Mouse (Mus musculus) liver, embryonic 13.5 days (tissue): Measurements from ENCODE around the gene C2. TPM values are rescaled to one million over a fixed set of nuclear protein-coding genes. Genes with fewer than 3 reads are reported as not detected.

Experiments used
- ATAC-seq: fragments of 200-750 bp; cut with Nextera tagmentation; 2 replicates; pipeline ENCODE4 v1.8.0; 2017; ENCODE audit warnings: low read depth, mild to moderate bottlenecking, moderate number of reproducible peaks, moderate library complexity
- DNase-seq: peaks from one replicate; pipeline ENCODE4 v3.0.0; 2022
- H3K27ac ChIP-seq: fragments of 300-500 bp; sonication (generic); 2 replicates; pipeline ENCODE4 v1.5.1; 2015; ENCODE audit warnings: moderate library complexity, mild to moderate bottlenecking, inconsistent platforms
- H3K27me3 ChIP-seq: fragments of 300-500 bp; sonication (generic); 2 replicates; pipeline ENCODE4 v1.6.1; 2015; ENCODE audit warnings: mild to moderate bottlenecking, inconsistent platforms
- H3K36me3 ChIP-seq: fragments of 300-500 bp; sonication (generic); 2 replicates; pipeline ENCODE4 v1.6.1; 2015; ENCODE audit warnings: mild to moderate bottlenecking, inconsistent platforms
- H3K4me1 ChIP-seq: fragments of 300-500 bp; sonication (generic); replicated peaks from 2 replicates; pipeline ENCODE4 v1.6.1; 2015; ENCODE audit warnings: inconsistent platforms
- H3K4me2 ChIP-seq: fragments of 300-500 bp; sonication (generic); 2 replicates; pipeline ENCODE4 v1.6.1; 2015; ENCODE audit warnings: inconsistent platforms, mild to moderate bottlenecking, moderate library complexity
- H3K4me3 ChIP-seq: fragments of 300-500 bp; sonication (generic); replicated peaks from 2 replicates; pipeline ENCODE4 v1.5.1; 2015; ENCODE audit warnings: mild to moderate bottlenecking, inconsistent platforms
- H3K9ac ChIP-seq: fragments of 300-500 bp; sonication (generic); 2 replicates; pipeline ENCODE4 v1.6.1; 2015; ENCODE audit warnings: mild to moderate bottlenecking, inconsistent platforms
- H3K9me3 ChIP-seq: fragments of 300-500 bp; sonication (generic); replicated peaks from 2 replicates; pipeline ENCODE4 v1.6.1; 2016; ENCODE audit warnings: inconsistent platforms
- WGBS: fragments of 180-500 bp; shearing (Covaris S2); methylation state at CpG from one replicate; pipeline ENCODE4 v1.1.7; 2015; ENCODE audit not compliant: insufficient replicate concordance; 5-methylcytosine and 5-hydroxymethylcytosine counted together
- polyA plus RNA-seq: library from polyadenylated mRNA; unstranded; fragments of >200 nt; fragmentation: Nextera tagmentation; extraction: Ambion mirVana; gene quantifications from 2 replicates; pipeline ENCODE4 v1.2.1, GENCODE M21; 2015

The C2 gene
- 11.1 and 11.7 TPM in 2 replicates for polyA plus RNA-seq

DNA sequence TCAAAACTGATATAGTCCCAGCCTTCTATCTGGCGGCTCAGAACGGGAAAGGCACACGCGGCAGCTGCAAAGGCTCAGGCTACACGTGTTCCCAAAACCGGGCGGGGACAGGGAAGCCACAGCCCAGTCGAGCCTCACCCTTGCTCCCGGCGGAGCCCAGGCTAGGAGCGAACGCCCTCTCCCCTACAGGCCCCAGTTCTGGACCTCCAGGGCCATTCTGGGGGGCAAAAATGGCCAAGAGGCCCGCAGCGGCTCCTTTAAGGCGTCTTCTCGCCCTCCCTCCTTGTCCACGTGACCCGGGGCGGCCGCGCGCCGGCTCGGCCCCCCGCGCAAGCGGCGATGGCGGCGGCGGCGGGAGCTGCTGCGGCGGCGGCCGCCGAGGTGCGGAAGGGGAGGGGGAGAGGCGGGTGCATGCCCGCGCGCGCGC, at the start of gene C2, which contains the start of gene Ehmt2:
Gene C2 (minus strand): TSS at position 106 of the 427 bp plus-strand sequence.
Gene Ehmt2 (plus strand): TSS at position 310 of the 427 bp plus-strand sequence.
- under 1% methylated on average over 20 of the region's 44 CpGs for WGBS
- Histone ChIP-seq H3K9me3 (no peaks in the 10 kb centered on the region), H3K27me3 (no peaks in the 10 kb centered on the region), H3K4me3 (peak within 1 kb of the TSS; percentile 81), H3K9ac (peak within 1 kb of the TSS; percentile 93), H3K27ac (peak within 1 kb of the TSS; percentile 94), H3K36me3 (peaks cover 28% of the 10 kb centered on the region), H3K4me2 (peak within 1 kb of the TSS; percentile 98), H3K4me1 (peaks cover 82% of the 10 kb centered on the region)
- peak; percentile 67 for DNase-seq
- ATAC-seq: peak; percentile 53

DNA sequence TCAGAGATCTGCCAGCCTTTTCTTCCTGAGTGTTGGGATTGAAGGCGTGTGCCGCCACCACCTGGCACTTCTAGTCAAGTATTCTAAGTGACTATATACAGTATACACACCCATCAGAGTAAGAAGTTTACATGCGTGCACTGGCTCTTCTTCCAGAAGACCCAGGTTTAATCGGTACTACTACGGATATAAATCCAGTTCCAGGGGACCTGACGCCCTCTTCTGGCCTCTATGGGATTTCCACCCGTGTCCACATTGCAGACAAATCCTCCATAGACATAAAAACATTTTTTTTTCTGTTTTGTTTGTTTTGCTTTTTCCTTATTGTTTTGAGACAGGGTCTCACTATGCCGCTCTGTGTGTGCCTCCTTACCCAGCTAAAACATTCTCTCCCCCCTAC, 49.5 kb upstream of the C2 start:
- ATAC-seq (no peak), DNase-seq (no peak)
- H3K27ac ChIP-seq: no peak overlapping the region
- no peak overlapping the region for H3K4me2 ChIP-seq
- peaks cover 23% of the 10 kb centered on the region for H3K36me3 ChIP-seq
- no peak overlapping the region for H3K4me3 ChIP-seq
- WGBS: 27% methylated on average over 8 of the region's 8 CpGs
- peaks cover 38% of the 10 kb centered on the region for H3K4me1 ChIP-seq
- no peak overlapping the region for H3K9ac ChIP-seq
- H3K9me3 ChIP-seq: no peaks in the 10 kb centered on the region
- H3K27me3 ChIP-seq: no peaks in the 10 kb centered on the region

DNA sequence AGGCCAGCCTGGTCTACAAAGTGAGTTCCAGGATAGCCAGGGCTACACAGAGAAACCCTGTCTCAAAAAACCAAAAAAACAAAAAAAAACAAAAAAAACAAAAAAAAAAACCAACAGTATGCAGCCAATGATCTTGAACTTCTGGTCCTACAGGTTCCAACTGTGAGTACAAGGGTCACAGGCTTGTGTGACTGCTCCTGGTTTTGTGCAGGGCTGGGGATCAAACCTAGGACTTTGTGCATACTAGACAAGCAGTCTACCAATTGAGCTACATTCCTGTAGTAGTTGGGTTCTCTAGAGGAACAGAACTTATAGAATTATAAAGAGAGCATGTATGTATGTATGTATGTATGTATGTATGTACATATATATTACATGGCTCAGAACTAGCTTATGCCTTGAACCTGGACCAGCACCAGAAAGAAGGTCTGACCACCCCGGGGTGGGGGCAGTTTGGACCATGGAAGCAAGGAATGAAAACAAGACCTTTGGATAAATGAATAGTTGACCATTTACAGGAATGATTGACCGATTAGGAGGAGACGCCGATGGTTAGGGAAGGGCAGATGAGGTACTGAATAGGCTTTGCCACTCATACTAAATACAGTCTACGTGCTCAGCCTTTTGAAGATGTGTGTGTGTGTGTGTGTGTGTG, 48.5 kb upstream of the C2 start:
- H3K4me1 ChIP-seq: peaks cover 41% of the 10 kb centered on the region
- no peak overlapping the region for H3K9ac ChIP-seq
- ATAC-seq: no peak
- H3K36me3 ChIP-seq: peaks cover 23% of the 10 kb centered on the region
- no peaks in the 10 kb centered on the region for H3K27me3 ChIP-seq
- H3K9me3 ChIP-seq: no peaks in the 10 kb centered on the region
- no peak overlapping the region for H3K4me2 ChIP-seq
- DNase-seq: no peak
- 75% methylated on average over 5 of the region's 5 CpGs for WGBS
- H3K27ac ChIP-seq: no peak overlapping the region
- no peak overlapping the region for H3K4me3 ChIP-seq

DNA sequence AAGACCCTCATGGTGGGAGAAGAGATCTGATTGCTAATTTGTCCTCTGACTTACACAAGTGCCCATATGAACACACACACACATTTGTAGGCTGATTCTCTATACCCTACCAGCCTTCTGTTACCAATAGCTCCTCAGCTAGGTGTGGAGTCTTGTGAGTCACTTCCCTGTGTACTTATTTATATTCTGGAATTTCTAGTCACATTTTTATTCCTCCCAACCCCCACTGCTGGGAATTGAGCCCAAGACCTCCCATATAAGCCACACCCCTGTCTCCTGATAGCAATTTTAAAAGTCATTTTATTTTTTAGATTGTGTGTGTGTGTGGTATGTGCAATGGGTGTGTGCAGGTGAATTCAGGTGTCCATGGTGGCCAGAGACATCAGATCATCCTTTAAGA, 46.3 kb upstream of the C2 start:
- DNase-seq (no peak), ATAC-seq (no peak)
- Histone ChIP-seq H3K9me3 (no peaks in the 10 kb centered on the region), H3K27me3 (no peaks in the 10 kb centered on the region), H3K4me1 (peaks cover 32% of the 10 kb centered on the region), H3K4me3 (no peak overlapping the region), H3K27ac (no peak overlapping the region), H3K9ac (no peak overlapping the region), H3K36me3 (peaks cover 1% of the 10 kb centered on the region), H3K4me2 (no peak overlapping the region)

DNA sequence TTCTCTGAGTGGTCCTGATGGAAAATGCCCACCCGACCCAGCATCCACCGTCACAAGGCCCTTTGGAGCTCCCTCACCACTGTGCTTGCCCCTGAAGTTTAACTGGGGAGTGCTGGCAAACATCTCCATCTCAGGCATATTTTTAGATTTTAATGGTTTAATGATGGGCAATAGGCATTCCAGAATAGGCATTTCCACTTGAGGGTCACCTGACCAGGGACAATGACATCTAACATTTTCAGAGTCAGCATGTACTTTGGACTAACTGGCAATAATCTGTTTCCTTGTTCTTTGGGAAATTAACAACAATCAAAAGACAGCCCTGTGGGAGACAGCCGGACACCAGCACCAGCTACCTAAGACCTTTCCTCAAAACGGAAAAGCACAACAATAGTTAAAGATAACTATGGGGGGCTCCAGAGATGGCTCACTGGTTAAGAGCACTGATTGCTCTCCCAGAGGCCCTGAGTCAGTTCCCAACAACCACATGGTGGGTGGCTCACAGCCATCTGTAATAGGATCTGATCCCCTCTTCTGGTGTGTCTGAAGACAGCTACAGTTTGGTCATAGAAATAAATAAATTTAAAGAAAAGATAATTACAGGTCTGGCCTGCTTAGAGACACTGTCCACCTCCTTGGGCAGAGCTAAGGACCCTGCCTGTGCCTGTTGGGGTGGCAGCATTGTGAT, 45.2 kb upstream of the C2 start:
- Histone ChIP-seq H3K9me3 (no peaks in the 10 kb centered on the region), H3K4me1 (peaks cover 29% of the 10 kb centered on the region), H3K4me3 (no peak overlapping the region), H3K27ac (no peak overlapping the region), H3K36me3 (no peaks in the 10 kb centered on the region), H3K4me2 (no peak overlapping the region), H3K27me3 (no peaks in the 10 kb centered on the region), H3K9ac (no peak overlapping the region)
- no peak for DNase-seq
- no peak for ATAC-seq
- WGBS: 82% methylated on average over 4 of the region's 4 CpGs

DNA sequence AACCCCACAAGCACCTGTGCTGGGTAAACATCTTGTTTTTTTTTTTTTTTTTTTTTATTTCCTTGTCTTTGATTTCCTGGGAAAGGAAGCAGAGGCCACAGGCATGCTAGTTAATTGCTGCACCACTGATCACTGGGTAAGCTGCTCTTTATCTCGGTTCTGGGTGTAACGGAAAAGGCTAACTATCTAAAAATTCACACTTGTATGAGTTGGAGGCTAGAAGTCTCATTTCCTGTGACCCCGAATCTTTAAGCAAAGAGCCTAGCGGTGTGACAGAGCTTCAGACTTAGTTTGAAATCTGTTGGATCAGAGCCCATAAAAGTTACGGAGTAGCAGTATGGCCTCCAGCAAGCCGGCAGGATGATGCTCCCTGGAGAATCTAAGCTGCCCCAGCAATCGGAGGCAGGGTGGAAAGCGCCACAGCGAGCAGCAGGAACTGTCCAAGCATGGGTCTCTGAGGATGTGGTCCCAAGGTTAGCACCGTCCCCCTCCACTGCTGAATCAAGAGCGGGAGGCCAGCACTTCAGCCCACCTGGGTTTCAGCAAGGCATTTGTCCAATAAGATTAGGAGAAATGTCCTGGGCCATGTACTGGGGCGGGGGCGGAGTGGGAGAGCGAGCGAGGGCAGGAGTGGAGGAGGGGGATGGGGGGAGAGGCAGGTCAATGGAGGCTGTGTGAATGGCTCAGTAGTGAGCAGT, 43.4 kb upstream of the C2 start:
- H3K36me3 ChIP-seq: no peaks in the 10 kb centered on the region
- H3K27ac ChIP-seq: peak overlapping the region; percentile 74
- ATAC-seq (peak; percentile 56), DNase-seq (no peak)
- peaks cover 29% of the 10 kb centered on the region for H3K4me1 ChIP-seq
- no peaks in the 10 kb centered on the region for H3K9me3 ChIP-seq
- H3K9ac ChIP-seq: peak overlapping the region; percentile 57
- no peaks in the 10 kb centered on the region for H3K27me3 ChIP-seq
- 9% methylated on average over 15 of the region's 15 CpGs for WGBS
- peak overlapping the region; percentile 45 for H3K4me3 ChIP-seq
- H3K4me2 ChIP-seq: peak overlapping the region; percentile 70

DNA sequence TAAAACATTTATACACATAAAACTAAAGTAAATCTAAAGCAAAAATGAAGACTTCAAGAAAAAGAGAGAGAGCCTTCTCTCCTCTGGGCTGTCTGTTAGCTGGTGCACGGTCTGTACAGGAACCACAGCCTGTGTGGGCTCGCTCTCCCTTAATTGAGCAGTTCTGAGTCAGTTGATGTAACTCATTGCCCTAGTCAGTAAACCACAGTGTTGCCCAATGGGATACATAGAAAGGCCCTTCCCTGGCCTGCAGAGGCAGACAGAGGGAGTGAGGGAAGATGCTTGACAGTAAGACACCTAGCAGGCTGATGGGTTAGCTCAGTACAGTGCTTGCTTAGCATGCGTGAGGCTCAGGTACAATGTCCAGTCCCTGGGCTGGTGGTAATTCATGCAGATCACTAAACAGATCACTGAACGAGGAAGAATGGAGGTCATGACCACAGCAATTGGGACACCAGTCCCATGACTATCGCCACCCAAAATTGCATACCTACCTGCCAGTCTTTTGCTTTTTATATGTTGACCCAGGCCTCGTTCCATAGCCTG, 40.0 kb upstream of the C2 start:
- Histone ChIP-seq H3K4me3 (no peak overlapping the region), H3K9me3 (no peaks in the 10 kb centered on the region), H3K9ac (peak overlapping the region; percentile 22; the same call in 1 of the 2 replicates), H3K4me2 (no peak overlapping the region), H3K4me1 (peaks cover 46% of the 10 kb centered on the region), H3K27me3 (no peaks in the 10 kb centered on the region), H3K36me3 (peaks cover 3% of the 10 kb centered on the region; the same call in 1 of the 2 replicates), H3K27ac (no peak overlapping the region)
- DNase-seq: no peak
- 78% methylated on average over 6 of the region's 6 CpGs for WGBS
- no peak for ATAC-seq

DNA sequence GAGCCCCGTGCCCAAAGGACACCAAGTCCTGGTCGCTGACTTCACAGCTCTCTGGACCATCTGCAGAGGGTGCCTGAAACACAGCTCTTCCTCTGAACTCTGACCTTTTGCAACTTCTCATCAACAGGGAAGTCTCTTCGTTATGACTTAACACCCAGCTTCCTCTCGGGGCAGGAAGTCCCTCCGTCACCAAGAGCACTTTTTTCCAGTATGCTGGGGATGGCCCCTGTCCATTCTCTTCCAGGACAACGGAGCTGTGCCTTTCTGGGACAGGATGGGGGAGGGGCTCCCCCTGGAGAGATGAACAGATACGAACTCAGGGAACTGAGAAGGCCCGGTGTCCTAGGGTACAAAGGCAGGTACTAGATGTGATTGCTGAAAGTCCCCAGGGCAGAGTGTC, 36.8 kb upstream of the C2 start:
- no peak overlapping the region for H3K9ac ChIP-seq
- peaks cover 6% of the 10 kb centered on the region; the same call in 1 of the 2 replicates for H3K36me3 ChIP-seq
- H3K9me3 ChIP-seq: no peaks in the 10 kb centered on the region
- DNase-seq (no peak), ATAC-seq (no peak)
- no peaks in the 10 kb centered on the region for H3K27me3 ChIP-seq
- peaks cover 53% of the 10 kb centered on the region for H3K4me1 ChIP-seq
- H3K27ac ChIP-seq: no peak overlapping the region
- H3K4me3 ChIP-seq: no peak overlapping the region
- H3K4me2 ChIP-seq: no peak overlapping the region
- WGBS: 43% methylated on average over 8 of the region's 8 CpGs

DNA sequence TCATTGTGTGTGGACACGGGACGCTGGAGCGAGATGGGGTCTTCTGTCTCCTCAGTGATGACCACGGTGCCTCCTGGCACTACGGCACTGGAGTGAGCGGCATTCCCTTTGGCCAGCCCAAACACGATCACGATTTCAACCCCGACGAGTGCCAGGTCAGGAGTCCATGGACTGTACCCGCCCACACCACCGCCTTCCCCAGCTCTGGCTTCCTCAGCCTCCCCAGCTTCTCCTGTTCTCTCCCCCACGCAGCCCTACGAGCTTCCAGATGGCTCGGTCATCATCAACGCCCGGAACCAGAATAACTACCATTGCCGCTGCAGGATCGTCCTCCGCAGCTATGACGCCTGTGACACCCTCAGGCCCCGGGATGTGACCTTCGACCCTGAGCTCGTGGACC, 36.0 kb upstream of the C2 start:
- Histone ChIP-seq H3K4me3 (no peak overlapping the region), H3K36me3 (peaks cover 6% of the 10 kb centered on the region; the same call in 1 of the 2 replicates), H3K9me3 (no peaks in the 10 kb centered on the region), H3K4me1 (peaks cover 53% of the 10 kb centered on the region), H3K4me2 (peak overlapping the region; percentile 12; the same call in 1 of the 2 replicates), H3K27ac (no peak overlapping the region), H3K27me3 (no peaks in the 10 kb centered on the region), H3K9ac (no peak overlapping the region)
- DNase-seq (no peak), ATAC-seq (no peak)
- WGBS: 79% methylated on average over 24 of the region's 24 CpGs

DNA sequence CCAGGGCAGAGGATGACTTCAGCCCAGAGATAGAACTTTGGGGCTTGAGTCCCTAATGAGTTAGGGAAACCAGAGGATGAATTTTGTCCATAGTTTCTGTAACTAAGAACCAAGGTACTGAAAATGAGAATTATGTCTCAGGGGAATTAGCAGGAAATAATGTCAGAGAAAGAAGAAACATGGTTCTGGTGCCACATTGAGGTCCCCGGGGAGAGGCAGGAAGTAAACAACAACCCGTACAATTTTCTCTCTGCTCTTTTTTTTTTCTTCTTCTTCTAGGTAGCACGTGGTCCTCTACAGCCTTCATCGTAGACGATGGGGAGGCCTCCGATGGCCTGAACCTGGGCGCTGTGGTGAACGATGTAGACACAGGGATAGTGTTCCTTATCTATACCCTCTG, 34.2 kb upstream of the C2 start:
- Histone ChIP-seq H3K9me3 (no peaks in the 10 kb centered on the region), H3K27ac (no peak overlapping the region), H3K4me1 (peaks cover 53% of the 10 kb centered on the region), H3K36me3 (peaks cover 6% of the 10 kb centered on the region; the same call in 1 of the 2 replicates), H3K4me2 (peak overlapping the region; percentile 97), H3K27me3 (no peaks in the 10 kb centered on the region), H3K4me3 (peak overlapping the region; percentile 76), H3K9ac (peak overlapping the region; percentile 82)
- DNase-seq (no peak), ATAC-seq (no peak)
- WGBS: 61% methylated on average over 8 of the region's 8 CpGs

DNA sequence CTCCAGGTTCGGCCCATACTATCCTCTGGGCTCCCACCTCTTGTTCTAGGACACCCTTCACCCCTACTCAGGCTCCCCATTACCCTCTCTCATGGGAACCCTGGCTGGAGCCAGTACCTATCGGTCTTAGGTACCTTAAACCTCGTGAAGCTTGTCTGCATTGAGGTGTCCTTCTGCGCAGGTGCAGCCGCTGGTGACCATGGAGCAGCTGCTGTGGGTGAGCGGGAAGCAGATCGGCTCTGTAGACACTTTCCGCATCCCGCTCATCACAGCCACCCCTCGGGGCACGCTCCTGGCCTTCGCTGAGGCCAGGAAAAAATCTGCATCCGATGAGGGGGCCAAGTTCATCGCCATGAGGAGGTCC, 33.7 kb upstream of the C2 start:
- ATAC-seq: no peak; the same call in 1 of the 2 replicates
- no peaks in the 10 kb centered on the region for H3K27me3 ChIP-seq
- H3K4me1 ChIP-seq: peaks cover 53% of the 10 kb centered on the region
- H3K36me3 ChIP-seq: peaks cover 6% of the 10 kb centered on the region; the same call in 1 of the 2 replicates
- peak overlapping the region; percentile 97 for H3K4me2 ChIP-seq
- H3K9me3 ChIP-seq: no peaks in the 10 kb centered on the region
- H3K9ac ChIP-seq: peak overlapping the region; percentile 82
- H3K27ac ChIP-seq: peak overlapping the region; percentile 65
- DNase-seq: no peak
- H3K4me3 ChIP-seq: peak overlapping the region; percentile 76
- WGBS: 19% methylated on average over 14 of the region's 14 CpGs
